Mouse (Mus musculus): ENCODE results near the gene Mxd4.

DNA sequence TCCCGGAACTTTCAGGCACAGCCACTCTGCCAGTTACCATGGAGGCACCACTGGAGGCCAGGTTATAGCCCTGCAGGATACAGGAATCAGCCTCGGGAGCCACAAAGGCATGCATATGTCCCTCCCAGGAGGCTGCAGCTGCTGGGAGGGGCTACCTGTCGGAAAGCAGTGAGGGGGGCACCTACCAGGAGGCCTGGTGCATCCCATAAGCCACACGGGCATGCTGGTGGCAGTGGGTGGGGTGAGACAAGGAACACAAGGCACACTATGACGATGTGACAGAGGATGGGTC lies 12.2 kb downstream of the Mxd4 start:
- TF ChIP-seq CTCF (IDR thresholded peaks at IDR 0.05; ENCODE audit: low read depth, low read length) (no peak), POLR2A (IDR thresholded peaks at IDR 0.05; ENCODE audit: extremely low read depth, insufficient read depth, low read length) (no peak)

Data from liver, adult 2 months (tissue).